Mouse (Mus musculus): Measurements from ENCODE around the gene 1700057G04Rik.
"Not testable (repeated sequence)": the region's sequence is repeated elsewhere in the genome, so short reads cannot be mapped to it uniquely, and the experiment has no call there.

1700057G04Rik gene

GRCm38 (mm10) chr9:92305075-92305474 lies 4.1 kb upstream of the 1700057G04Rik start:
- peak; percentile 4 for DNase-seq (ENCODE audit: low read depth, low spot score)

- no peak for DNase-seq (ENCODE audit: low read depth, low spot score)
These were observed 3.5 kb upstream of the 1700057G04Rik start for GRCm38 (mm10) chr9:92305620-92306220.

- no peak for DNase-seq (ENCODE audit: low read depth, low spot score)
These were observed 7.6 kb downstream of the 1700057G04Rik start for GRCm38 (mm10) chr9:92316791-92317190.

- not testable (repeated sequence) for DNase-seq (ENCODE audit: low read depth, low spot score)
These were observed 16.8 kb downstream of the 1700057G04Rik start for GRCm38 (mm10) chr9:92325936-92326335.

GRCm38 (mm10) chr9:92326813-92327212 lies 17.6 kb downstream of the 1700057G04Rik start:
- no peak for DNase-seq (ENCODE audit: low read depth, low spot score)

GRCm38 (mm10) chr9:92331383-92331782 lies 22.2 kb downstream of the 1700057G04Rik start:
- DNase-seq (ENCODE audit: low read depth, low spot score): no peak

- DNase-seq (ENCODE audit: low read depth, low spot score): no peak
These were observed 25.7 kb downstream of the 1700057G04Rik start for GRCm38 (mm10) chr9:92334845-92335244.

- no peak for DNase-seq (ENCODE audit: low read depth, low spot score)
These were observed 26.2 kb downstream of the 1700057G04Rik start for GRCm38 (mm10) chr9:92335277-92335818.

GRCm38 (mm10) chr9:92337063-92337462 lies 27.9 kb downstream of the 1700057G04Rik start:
- DNase-seq (ENCODE audit: low read depth, low spot score): no peak

GRCm38 (mm10) chr9:92337661-92338060 lies 28.5 kb downstream of the 1700057G04Rik start:
- no peak for DNase-seq (ENCODE audit: low read depth, low spot score)

- no peak for DNase-seq (ENCODE audit: low read depth, low spot score)
These were observed 29.8 kb downstream of the 1700057G04Rik start for GRCm38 (mm10) chr9:92338954-92339353.

GRCm38 (mm10) chr9:92351924-92352323 lies 42.7 kb downstream of the 1700057G04Rik start:
- no peak for DNase-seq (ENCODE audit: low read depth, low spot score)

- no peak for DNase-seq (ENCODE audit: low read depth, low spot score)
These were observed 44.1 kb downstream of the 1700057G04Rik start for GRCm38 (mm10) chr9:92353306-92353705.

- DNase-seq (ENCODE audit: low read depth, low spot score): no peak
These were observed 51.6 kb downstream of the 1700057G04Rik start for GRCm38 (mm10) chr9:92360691-92361310.

- no peak for DNase-seq (ENCODE audit: low read depth, low spot score)
These were observed 54.3 kb downstream of the 1700057G04Rik start for GRCm38 (mm10) chr9:92363478-92363877.

- no peak for DNase-seq (ENCODE audit: low read depth, low spot score)
These were observed 59.7 kb downstream of the 1700057G04Rik start for GRCm38 (mm10) chr9:92368920-92369319.

- no peak for DNase-seq (ENCODE audit: low read depth, low spot score)
These were observed 64.7 kb downstream of the 1700057G04Rik start for GRCm38 (mm10) chr9:92373896-92374295.

GRCm38 (mm10) chr9:92374705-92375199 lies 65.6 kb downstream of the 1700057G04Rik start:
- DNase-seq (ENCODE audit: low read depth, low spot score): no peak

GRCm38 (mm10) chr9:92375378-92375777 lies 66.2 kb downstream of the 1700057G04Rik start:
- DNase-seq (ENCODE audit: low read depth, low spot score): no peak

GRCm38 (mm10) chr9:92377967-92378366 lies 68.8 kb downstream of the 1700057G04Rik start:
- no peak for DNase-seq (ENCODE audit: low read depth, low spot score)

- DNase-seq (ENCODE audit: low read depth, low spot score): no peak
These were observed 70.1 kb downstream of the 1700057G04Rik start for GRCm38 (mm10) chr9:92379240-92379639.

- no peak for DNase-seq (ENCODE audit: low read depth, low spot score)
These were observed 74.2 kb downstream of the 1700057G04Rik start for GRCm38 (mm10) chr9:92383415-92383814.

GRCm38 (mm10) chr9:92384401-92384800 lies 75.2 kb downstream of the 1700057G04Rik start:
- no peak for DNase-seq (ENCODE audit: low read depth, low spot score)
